Mouse (Mus musculus): ENCODE measurements around the gene Brinp2. TPM values are rescaled to one million over a fixed set of nuclear protein-coding genes. Genes with fewer than 3 reads are reported as not detected.
A peak's percentile ranks its signal among the peaks of the same experiment; 100 is the strongest.

The Brinp2 gene
- polyA plus RNA-seq, 1 experiment from 2014 or later: 23.6 TPM

GRCm38 (mm10) chr1:158244016-158244415 lies 112.1 kb downstream of the Brinp2 start:
- no peak for DNase-seq (ENCODE audit: low spot score)
- peaks cover 17% of the 10 kb centered on the region for H3K36me3 ChIP-seq (ENCODE audit: control insufficient read depth, insufficient read depth, low read length)
- no peaks in the 10 kb centered on the region for H3K9me3 ChIP-seq (replicated peaks; ENCODE audit: control insufficient read depth, low read length)
- no peak overlapping the region for H3K9ac ChIP-seq (ENCODE audit: low read length)
- no peak overlapping the region for H3K4me2 ChIP-seq (ENCODE audit: low read length)
- H3K27me3 ChIP-seq (replicated peaks; ENCODE audit: control insufficient read depth, insufficient read depth, low read length): no peaks in the 10 kb centered on the region
- WGBS: 94% methylated on average over 3 of the region's 3 CpGs
- ATAC-seq: no peak
- H3K4me3 ChIP-seq (ENCODE audit: low read depth, low read length): no peak overlapping the region
- H3K27ac ChIP-seq (ENCODE audit: low read depth, low read length): no peak overlapping the region
- H3K4me1 ChIP-seq (ENCODE audit: control insufficient read depth, insufficient read depth, low read length): no peaks in the 10 kb centered on the region

DNA sequence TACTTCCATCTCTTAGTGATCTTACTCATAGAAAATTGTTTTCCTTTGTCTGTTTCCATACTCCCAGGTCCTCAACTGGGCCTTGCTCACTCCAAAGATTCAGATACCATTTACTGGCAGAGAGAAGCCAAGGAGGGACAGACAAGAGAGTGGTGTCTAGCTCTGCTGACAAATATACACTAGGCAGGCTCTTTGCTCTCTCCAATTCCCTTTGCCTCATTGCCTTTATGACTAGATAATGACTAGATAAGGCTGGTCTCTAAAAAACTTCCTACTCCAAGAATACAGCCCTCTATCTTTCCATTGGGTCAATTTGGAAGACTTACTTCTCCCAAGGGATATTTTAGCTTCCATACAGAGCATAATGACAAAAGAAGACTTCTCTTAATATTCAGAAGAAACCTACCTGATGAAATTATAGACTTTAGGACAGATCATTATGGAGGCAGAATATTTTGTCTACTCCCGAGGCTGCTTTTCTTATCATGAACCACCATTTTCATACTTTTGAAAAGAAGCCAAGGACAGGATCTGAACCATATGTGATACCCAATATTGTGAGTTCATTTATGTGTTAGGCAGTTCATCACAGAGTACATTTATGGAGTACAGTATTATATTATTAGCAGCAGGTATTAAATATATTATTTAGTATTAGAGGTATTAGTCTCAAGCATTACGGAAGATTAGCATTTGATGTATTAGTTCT lies 114.1 kb downstream of the Brinp2 start:
- H3K27me3 ChIP-seq (replicated peaks; ENCODE audit: control insufficient read depth, insufficient read depth, low read length): no peaks in the 10 kb centered on the region
- H3K4me3 ChIP-seq (ENCODE audit: low read depth, low read length): no peak overlapping the region
- no peak overlapping the region for H3K27ac ChIP-seq (ENCODE audit: low read depth, low read length)
- no peak overlapping the region for H3K4me2 ChIP-seq (ENCODE audit: low read length)
- WGBS: 86% methylated on average over 2 of the region's 2 CpGs
- no peak for DNase-seq (ENCODE audit: low spot score)
- ATAC-seq: no peak
- no peak overlapping the region for H3K9ac ChIP-seq (ENCODE audit: low read length)
- no peaks in the 10 kb centered on the region for H3K4me1 ChIP-seq (ENCODE audit: control insufficient read depth, insufficient read depth, low read length)
- H3K9me3 ChIP-seq (replicated peaks; ENCODE audit: control insufficient read depth, low read length): no peaks in the 10 kb centered on the region
- peaks cover 14% of the 10 kb centered on the region for H3K36me3 ChIP-seq (ENCODE audit: control insufficient read depth, insufficient read depth, low read length)

GRCm38 (mm10) chr1:158239841-158240240 lies 116.3 kb downstream of the Brinp2 start:
- WGBS: 96% methylated on average over 2 of the region's 2 CpGs
- H3K9ac ChIP-seq (ENCODE audit: low read length): no peak overlapping the region
- H3K4me2 ChIP-seq (ENCODE audit: low read length): no peak overlapping the region
- no peaks in the 10 kb centered on the region for H3K27me3 ChIP-seq (replicated peaks; ENCODE audit: control insufficient read depth, insufficient read depth, low read length)
- H3K4me1 ChIP-seq (ENCODE audit: control insufficient read depth, insufficient read depth, low read length): no peaks in the 10 kb centered on the region
- no peak overlapping the region for H3K27ac ChIP-seq (ENCODE audit: low read depth, low read length)
- H3K9me3 ChIP-seq (replicated peaks; ENCODE audit: control insufficient read depth, low read length): no peaks in the 10 kb centered on the region
- DNase-seq (ENCODE audit: low spot score): no peak
- no peak for ATAC-seq
- H3K36me3 ChIP-seq (ENCODE audit: control insufficient read depth, insufficient read depth, low read length): no peaks in the 10 kb centered on the region
- H3K4me3 ChIP-seq (ENCODE audit: low read depth, low read length): no peak overlapping the region

DNA sequence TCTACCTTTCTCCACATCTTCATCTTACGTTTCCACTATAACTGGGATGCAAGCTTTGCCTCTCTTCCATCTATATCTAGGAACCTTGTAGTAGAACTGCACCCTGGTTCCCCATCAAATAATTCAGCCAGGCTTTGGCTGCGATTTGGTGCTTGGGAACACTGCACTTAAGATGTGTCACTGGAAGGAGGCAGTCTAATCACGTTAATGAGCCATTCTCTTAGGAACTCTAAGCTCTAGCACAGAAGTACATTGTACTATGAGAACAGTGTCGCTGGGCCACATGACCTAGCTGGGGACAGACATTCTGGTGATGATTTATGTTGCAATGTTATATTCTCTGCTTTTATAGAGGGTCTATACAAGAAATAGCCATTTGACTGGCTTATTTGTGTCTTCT lies 117.4 kb downstream of the Brinp2 start:
- Histone ChIP-seq H3K9ac (ENCODE audit: low read length) (no peak overlapping the region), H3K9me3 (replicated peaks; ENCODE audit: control insufficient read depth, low read length) (no peaks in the 10 kb centered on the region), H3K27ac (ENCODE audit: low read depth, low read length) (no peak overlapping the region), H3K4me1 (ENCODE audit: control insufficient read depth, insufficient read depth, low read length) (no peaks in the 10 kb centered on the region), H3K27me3 (replicated peaks; ENCODE audit: control insufficient read depth, insufficient read depth, low read length) (no peaks in the 10 kb centered on the region), H3K4me3 (ENCODE audit: low read depth, low read length) (no peak overlapping the region), H3K4me2 (ENCODE audit: low read length) (no peak overlapping the region), H3K36me3 (ENCODE audit: control insufficient read depth, insufficient read depth, low read length) (no peaks in the 10 kb centered on the region)
- ATAC-seq (no peak), DNase-seq (ENCODE audit: low spot score) (no peak)
- WGBS: 40% methylated on average over 4 of the region's 4 CpGs

GRCm38 (mm10) chr1:158228687-158229224 lies 127.4 kb downstream of the Brinp2 start:
- Histone ChIP-seq H3K27me3 (replicated peaks; ENCODE audit: control insufficient read depth, insufficient read depth, low read length) (no peaks in the 10 kb centered on the region), H3K9ac (ENCODE audit: low read length) (no peak overlapping the region), H3K4me2 (ENCODE audit: low read length) (no peak overlapping the region), H3K36me3 (ENCODE audit: control insufficient read depth, insufficient read depth, low read length) (no peaks in the 10 kb centered on the region), H3K4me1 (ENCODE audit: control insufficient read depth, insufficient read depth, low read length) (0 out of 2 replicates have a peak, but pooled peaks cover 6% of the 10 kb centered on the region), H3K27ac (ENCODE audit: low read depth, low read length) (no peak overlapping the region), H3K4me3 (ENCODE audit: low read depth, low read length) (no peak overlapping the region), H3K9me3 (replicated peaks; ENCODE audit: control insufficient read depth, low read length) (no peaks in the 10 kb centered on the region)
- ATAC-seq (no peak), DNase-seq (ENCODE audit: low spot score) (no peak)
- 91% methylated on average over 9 of the region's 9 CpGs for WGBS

DNA sequence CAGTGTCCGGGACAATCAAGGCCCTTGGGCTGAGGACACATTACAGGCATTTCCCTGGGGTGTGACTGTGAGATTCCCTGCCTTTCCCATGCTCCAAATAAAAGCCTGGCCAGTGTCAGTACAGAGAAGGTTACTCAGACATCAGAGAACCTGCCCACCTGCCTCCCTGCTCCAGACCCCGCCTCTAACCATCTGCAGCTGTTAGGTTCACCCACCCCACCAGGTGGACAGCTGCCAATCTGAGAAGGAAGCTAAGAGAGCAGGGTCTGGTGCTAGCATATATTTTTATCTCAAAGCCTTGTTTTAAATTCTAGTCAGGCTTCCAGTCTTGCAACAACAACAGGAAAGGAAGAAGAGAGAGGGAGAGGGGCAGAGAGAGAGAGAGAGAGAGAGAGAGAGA lies 128.9 kb downstream of the Brinp2 start:
- Histone ChIP-seq H3K4me2 (ENCODE audit: low read length) (no peak overlapping the region), H3K9ac (ENCODE audit: low read length) (no peak overlapping the region), H3K4me1 (ENCODE audit: control insufficient read depth, insufficient read depth, low read length) (0 out of 2 replicates have a peak, but pooled peaks cover 6% of the 10 kb centered on the region), H3K4me3 (ENCODE audit: low read depth, low read length) (no peak overlapping the region), H3K27me3 (replicated peaks; ENCODE audit: control insufficient read depth, insufficient read depth, low read length) (no peaks in the 10 kb centered on the region), H3K27ac (ENCODE audit: low read depth, low read length) (no peak overlapping the region), H3K36me3 (ENCODE audit: control insufficient read depth, insufficient read depth, low read length) (no peaks in the 10 kb centered on the region), H3K9me3 (replicated peaks; ENCODE audit: control insufficient read depth, low read length) (no peaks in the 10 kb centered on the region)
- 90% methylated on average over 2 of the region's 2 CpGs for WGBS
- ATAC-seq (no peak), DNase-seq (ENCODE audit: low spot score) (no peak)

DNA sequence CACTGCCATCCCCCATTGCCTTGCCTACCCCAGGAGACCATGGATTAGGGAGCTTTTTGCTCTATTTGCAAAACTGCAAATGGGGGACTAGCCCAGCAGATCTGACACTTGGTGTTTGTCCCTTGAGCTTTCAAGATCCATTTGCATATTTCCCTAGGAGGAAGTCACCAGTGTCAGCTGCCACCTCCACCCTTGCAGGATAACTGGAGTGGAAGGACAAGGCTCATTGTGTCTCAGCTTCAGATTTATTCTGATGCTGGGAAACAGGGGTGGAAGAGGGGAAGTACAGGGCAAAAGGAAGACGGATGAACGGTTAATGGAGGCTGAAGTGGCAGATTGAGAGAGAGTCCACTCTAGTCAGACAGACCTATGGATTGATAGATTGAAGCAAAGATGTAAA lies 129.4 kb downstream of the Brinp2 start:
- ATAC-seq: no peak
- H3K4me1 ChIP-seq (ENCODE audit: control insufficient read depth, insufficient read depth, low read length): 0 out of 2 replicates have a peak, but pooled peaks cover 6% of the 10 kb centered on the region
- H3K9ac ChIP-seq (ENCODE audit: low read length): no peak overlapping the region
- H3K36me3 ChIP-seq (ENCODE audit: control insufficient read depth, insufficient read depth, low read length): no peaks in the 10 kb centered on the region
- no peaks in the 10 kb centered on the region for H3K27me3 ChIP-seq (replicated peaks; ENCODE audit: control insufficient read depth, insufficient read depth, low read length)
- no peak overlapping the region for H3K27ac ChIP-seq (ENCODE audit: low read depth, low read length)
- no peaks in the 10 kb centered on the region for H3K9me3 ChIP-seq (replicated peaks; ENCODE audit: control insufficient read depth, low read length)
- WGBS: 60% methylated on average over 2 of the region's 2 CpGs
- H3K4me3 ChIP-seq (ENCODE audit: low read depth, low read length): no peak overlapping the region
- H3K4me2 ChIP-seq (ENCODE audit: low read length): no peak overlapping the region
- no peak for DNase-seq (ENCODE audit: low spot score)

DNA sequence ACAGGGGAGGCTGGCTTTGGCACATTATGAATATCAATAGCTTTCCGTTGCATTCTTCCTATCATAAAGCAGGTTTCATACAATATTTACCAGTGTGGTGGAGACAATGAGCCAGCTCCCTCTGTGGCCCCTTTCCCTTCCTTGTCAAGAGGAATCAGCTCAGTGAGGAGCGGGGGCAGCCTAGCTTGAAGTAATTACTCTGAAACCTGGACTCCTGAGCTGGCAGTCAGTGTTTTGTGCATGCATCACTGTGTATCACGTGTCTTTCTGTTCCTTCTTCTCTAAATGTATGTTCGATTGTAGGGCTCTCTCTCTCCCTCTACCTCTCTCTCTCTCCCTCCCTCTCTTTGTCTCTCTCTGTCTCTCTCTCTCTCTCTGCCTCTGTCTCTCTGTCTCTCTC lies 135.1 kb downstream of the Brinp2 start:
- 0 out of 2 replicates have a peak, but pooled peaks have one; percentile 46 for ATAC-seq
- H3K9me3 ChIP-seq (replicated peaks; ENCODE audit: control insufficient read depth, low read length): no peaks in the 10 kb centered on the region
- H3K4me3 ChIP-seq (ENCODE audit: low read depth, low read length): no peak overlapping the region
- WGBS: 9% methylated on average over 4 of the region's 4 CpGs
- H3K4me2 ChIP-seq (ENCODE audit: low read length): no peak overlapping the region
- DNase-seq (ENCODE audit: low spot score): peak; percentile 35
- H3K4me1 ChIP-seq (ENCODE audit: control insufficient read depth, insufficient read depth, low read length): no peaks in the 10 kb centered on the region
- no peaks in the 10 kb centered on the region for H3K36me3 ChIP-seq (ENCODE audit: control insufficient read depth, insufficient read depth, low read length)
- H3K9ac ChIP-seq (ENCODE audit: low read length): no peak overlapping the region
- no peak overlapping the region for H3K27ac ChIP-seq (ENCODE audit: low read depth, low read length)
- H3K27me3 ChIP-seq (replicated peaks; ENCODE audit: control insufficient read depth, insufficient read depth, low read length): no peaks in the 10 kb centered on the region

- ATAC-seq (no peak; the same call in 1 of the 2 replicates), DNase-seq (ENCODE audit: low spot score) (no peak)
- 36% methylated on average over 4 of the region's 4 CpGs for WGBS
These were observed 136.0 kb downstream of the Brinp2 start for GRCm38 (mm10) chr1:158220148-158220547.

More at GRCm38 (mm10) chr1:158220148-158220547, 136.0 kb downstream of the Brinp2 start:
- Histone ChIP-seq H3K4me1 (ENCODE audit: control insufficient read depth, insufficient read depth, low read length) (no peaks in the 10 kb centered on the region), H3K9ac (ENCODE audit: low read length) (no peak overlapping the region), H3K9me3 (replicated peaks; ENCODE audit: control insufficient read depth, low read length) (no peaks in the 10 kb centered on the region), H3K4me3 (ENCODE audit: low read depth, low read length) (no peak overlapping the region), H3K36me3 (ENCODE audit: control insufficient read depth, insufficient read depth, low read length) (no peaks in the 10 kb centered on the region), H3K27me3 (replicated peaks; ENCODE audit: control insufficient read depth, insufficient read depth, low read length) (no peaks in the 10 kb centered on the region), H3K27ac (ENCODE audit: low read depth, low read length) (no peak overlapping the region), H3K4me2 (ENCODE audit: low read length) (no peak overlapping the region)

All from forebrain, embryonic 14.5 days (tissue).